Mouse (Mus musculus): ENCODE results near the gene Bcar1.

- TF ChIP-seq CTCF (IDR thresholded peaks at IDR 0.05; ENCODE audit: low read depth) (no peak), EP300 (IDR thresholded peaks at IDR 0.05; ENCODE audit: low read depth) (no peak)
Measured at GRCm38 (mm10) chr8:111710777-111711485, 32.7 kb downstream of the Bcar1 start.
